In the genomic region with DNA sequence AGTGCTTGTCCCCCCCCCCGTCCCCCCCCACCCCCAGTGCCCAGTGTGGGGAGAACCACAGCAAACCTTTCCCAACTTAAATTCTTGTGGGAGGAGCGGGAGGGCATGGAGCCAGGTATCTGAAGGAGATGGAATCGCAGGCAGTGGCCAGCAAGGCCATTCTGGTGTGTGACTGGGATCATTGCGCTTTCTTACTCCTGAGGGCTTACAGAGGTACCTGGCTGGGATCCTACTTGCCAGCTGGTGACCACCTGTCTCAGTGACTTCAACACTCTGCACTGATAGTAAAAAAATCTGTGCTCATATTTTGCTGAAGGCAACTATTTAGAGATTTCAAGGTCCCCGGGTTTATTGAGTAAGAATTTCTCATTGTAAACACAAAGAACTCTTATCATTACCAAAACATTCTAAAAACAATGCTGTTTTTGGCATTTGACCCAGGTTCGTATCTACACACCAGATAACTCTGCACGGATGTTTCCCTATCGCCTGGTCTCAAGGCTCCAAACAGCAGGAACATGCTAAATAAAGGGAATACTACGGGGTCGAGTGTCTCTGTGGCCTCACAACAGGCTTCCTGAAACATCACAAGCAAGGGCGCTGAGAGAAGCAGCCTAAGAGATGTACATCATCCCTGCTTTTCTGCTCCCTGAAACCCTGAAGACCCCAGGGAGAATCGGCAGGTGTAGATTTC, we compare ENCODE assay signal across 16 mouse cellular contexts. TPM values are rescaled to one million over a fixed set of nuclear protein-coding genes. Genes with fewer than 3 reads are reported as not detected.
A peak's percentile ranks its signal among the peaks of the same experiment; 100 is the strongest.
DNase-seq lines count a peak whose midpoint lies in the region; ATAC-seq and TF ChIP-seq lines count a peak whose summit lies in the region.
"Had no signal": no experiment of that assay in that cellular context is flagged by ENCODE, and none has a peak within 500 bp of the region (broad histone marks: within the 10 kb centered on the region; RNA-seq: fewer than 3 reads in every experiment).

No protein-coding gene starts in this region.

- intact Hi-C loops in heart, postnatal 25 days (cut with DNase I), result no loop called here

- peak; percentile 16 to 18 for DNase-seq in heart, adult 18-20 months
- no peak for DNase-seq in heart, postnatal 25 days (ENCODE audit: low spot score)
- DNase-seq in lung, postnatal 14 days, result peak; percentile 2
- DNase-seq in lung, postnatal 4 days, result no peak
- peak; percentile 11 for DNase-seq in cerebellum, adult 8-10 months
- no peak for DNase-seq in right cerebral cortex, postnatal 4 days
- DNase-seq: gastrocnemius, postnatal 25 days; kidney, adult 8-10 months; kidney, postnatal 4 days; thymus, postnatal 36 days had no signal

- peaks cover 2% of the 10 kb centered on the region; the same call in 1 of the 2 replicates for H3K4me1 ChIP-seq in testis, adult 2 months (ENCODE audit: control insufficient read depth, insufficient read depth, low read length)
- H3K4me1 ChIP-seq: embryonic facial prominence, embryonic 15.5 days; stomach, embryonic 15.5 days had no signal

- no peaks in the 10 kb centered on the region for H3K27me3 ChIP-seq in testis, adult 2 months (ENCODE audit: control insufficient read depth, insufficient read depth, low read length)
- H3K27me3 ChIP-seq: embryonic facial prominence, embryonic 15.5 days; midbrain, embryonic 13.5 days; stomach, embryonic 15.5 days had no signal

- peak overlapping the region; percentile 19 for H3K4me3 ChIP-seq in testis, adult 2 months (ENCODE audit: control insufficient read depth, low read depth, low read length)
- H3K4me3 ChIP-seq: embryonic facial prominence, embryonic 15.5 days; midbrain, embryonic 13.5 days; stomach, embryonic 15.5 days had no signal

- ATAC-seq in activated CD4-positive, CD25-positive, alpha-beta regulatory T cell, adult 4 months, result no peak
- ATAC-seq: midbrain, embryonic 13.5 days had no signal

- TF ChIP-seq POLR2A in testis, adult 2 months (IDR thresholded peaks at IDR 0.05; ENCODE audit: control insufficient read depth, low read depth, low read length), result no peak

- H3K27ac ChIP-seq in testis, adult 2 months (ENCODE audit: control insufficient read depth, insufficient read depth, low read depth, low read length), result no peak overlapping the region
- H3K27ac ChIP-seq: embryonic facial prominence, embryonic 15.5 days; macrophage; midbrain, embryonic 13.5 days; stomach, embryonic 15.5 days had no signal

- no peaks in the 10 kb centered on the region for H3K36me3 ChIP-seq in testis, adult 2 months (ENCODE audit: control insufficient read depth, insufficient read depth, low read length)
- H3K36me3 ChIP-seq: embryonic facial prominence, embryonic 15.5 days; midbrain, embryonic 13.5 days; stomach, embryonic 15.5 days had no signal

- no peak for TF ChIP-seq CTCF in testis, adult 2 months (IDR thresholded peaks at IDR 0.05; ENCODE audit: control insufficient read depth, insufficient read depth, insufficient replicate concordance, low read depth, low read length)

RNA-seq across cellular contexts. Expression of a gene that starts 39.8 kb away (rescaled TPM):
- total RNA-seq in heart, adult 18-20 months (2021), result 1 to 10 TPM; 1.3 to 1.5 TPM
- 1 to 10 TPM; 2.1 to 2.5 TPM for total RNA-seq in heart, postnatal 25 days (2021)
- polyA plus RNA-seq in testis, adult 2 months (2012; rRNA removed), result 0.04 and 0.13 TPM in 2 replicates
- not detected for polyA plus RNA-seq in activated CD4-positive, CD25-positive, alpha-beta regulatory T cell, adult 4 months (2017; shearing (Covaris generic))

Comparison
In these comparisons a context has a peak if more than half of its experiments do, and no peak if none do; other contexts are left out.
1. DNase-seq: peak in heart, adult 18-20 months (2 of 2), lung, postnatal 14 days (single experiment) and cerebellum, adult 8-10 months (single experiment); none in heart, postnatal 25 days (single experiment), lung, postnatal 4 days (0 of 2) and right cerebral cortex, postnatal 4 days (single experiment).